Mouse (Mus musculus): Measurements from ENCODE around the gene Dhrs9. TPM values are rescaled to one million over a fixed set of nuclear protein-coding genes. Genes with fewer than 3 reads are reported as not detected.

Gene Dhrs9
- polyA plus RNA-seq, 1 experiment, result 0.20 TPM

DNA sequence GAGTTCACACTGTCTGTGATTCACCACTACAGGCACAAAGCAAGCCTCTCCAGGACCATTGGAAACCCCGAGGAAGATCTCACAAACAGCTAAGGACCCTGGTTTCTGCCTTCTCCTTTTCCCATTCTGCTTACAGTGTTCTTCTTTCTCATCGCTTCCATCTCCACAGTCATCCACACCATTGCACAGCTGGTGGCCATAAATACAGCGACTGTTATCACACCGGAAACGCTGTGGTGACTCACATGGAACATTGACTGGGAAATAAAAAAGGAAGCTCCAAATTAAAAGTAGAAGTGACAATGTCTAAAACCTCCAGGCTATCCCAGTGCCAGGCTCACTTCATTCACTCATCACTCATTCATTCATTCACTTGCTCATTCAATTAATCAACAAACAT lies 70.9 kb downstream of the Dhrs9 start:
- 42% methylated on average over 5 of the region's 5 CpGs for WGBS
- no peak overlapping the region for H3K4me3 ChIP-seq (ENCODE audit: insufficient read depth, low read depth, low read length)
- no peak overlapping the region for H3K27ac ChIP-seq (ENCODE audit: insufficient read depth, low read depth, low read length)
- no peak for TF ChIP-seq POLR2A (IDR thresholded peaks at IDR 0.05; ENCODE audit: low read depth, low read length)
- TF ChIP-seq CTCF (conservative IDR thresholded peaks at IDR 0.05; ENCODE audit: insufficient read depth, insufficient read length, low read depth, low read length), result no peak
- no peaks in the 10 kb centered on the region for H3K27me3 ChIP-seq (replicated peaks; ENCODE audit: control insufficient read depth, insufficient read depth, low read length)
- DNase-seq, result no peak
- peaks cover 13% of the 10 kb centered on the region for H3K36me3 ChIP-seq (ENCODE audit: control insufficient read depth, insufficient read depth, low read length)
- H3K4me1 ChIP-seq (ENCODE audit: control insufficient read depth, insufficient read depth, low read length), result peaks cover 20% of the 10 kb centered on the region; the same call in 1 of the 2 replicates

Other genes with a start within 250 kb of the Dhrs9 start
- gene Nostrin, start 244.6 kb upstream of the Dhrs9 start, polyA plus RNA-seq (2012; rRNA removed), result 0.75 and 1.0 TPM in 2 replicates
- gene Spc25, start 174.3 kb upstream of the Dhrs9 start, polyA plus RNA-seq (2012; rRNA removed), result 7.3 and 9.3 TPM in 2 replicates
- 0.56 and 0.89 TPM in 2 replicates for gene G6pc2, start 169.4 kb upstream of the Dhrs9 start, polyA plus RNA-seq (2012; rRNA removed)
- gene Abcb11, start 37.8 kb upstream of the Dhrs9 start, polyA plus RNA-seq (2012; rRNA removed), result not detected in 2 replicates
- 283 and 389 TPM in 2 replicates for gene Lrp2, start 205.6 kb downstream of the Dhrs9 start, polyA plus RNA-seq (2012; rRNA removed)

Data from kidney, adult 2 months (tissue).